Mouse (Mus musculus): ENCODE results near the gene 2010111I01Rik. TPM values are rescaled to one million over a fixed set of nuclear protein-coding genes. Genes with fewer than 3 reads are reported as not detected.

Gene 2010111I01Rik
- polyA plus RNA-seq, 1 experiment: 26.6 TPM

- Histone ChIP-seq H3K4me1 (ENCODE audit: control insufficient read depth, insufficient read depth, low read length) (peaks cover 3% of the 10 kb centered on the region; the same call in 1 of the 2 replicates), H3K27me3 (ENCODE audit: control insufficient read depth, insufficient read depth, low read length) (no peaks in the 10 kb centered on the region), H3K27ac (ENCODE audit: control insufficient read depth, insufficient read depth, low read depth, low read length) (peak overlapping the region; percentile 7; the same call in 1 of the 2 replicates), H3K36me3 (ENCODE audit: control insufficient read depth, insufficient read depth, low read length) (no peaks in the 10 kb centered on the region), H3K4me3 (ENCODE audit: control insufficient read depth, low read depth, low read length) (peak overlapping the region; percentile 31)
- TF ChIP-seq CTCF (IDR thresholded peaks at IDR 0.05; ENCODE audit: control insufficient read depth, insufficient read depth, insufficient replicate concordance, low read depth, low read length): no peak
- TF ChIP-seq POLR2A (IDR thresholded peaks at IDR 0.05; ENCODE audit: control insufficient read depth, low read depth, low read length): no peak
Observed at GRCm38 (mm10) chr13:63239301-63239804, 274.7 kb downstream of the 2010111I01Rik start.

- TF ChIP-seq POLR2A (IDR thresholded peaks at IDR 0.05; ENCODE audit: control insufficient read depth, low read depth, low read length) (peak; percentile 42; the same call in 1 of the 2 replicates), CTCF (IDR thresholded peaks at IDR 0.05; ENCODE audit: control insufficient read depth, insufficient read depth, insufficient replicate concordance, low read depth, low read length) (no peak)
- H3K36me3 ChIP-seq (ENCODE audit: control insufficient read depth, insufficient read depth, low read length): no peaks in the 10 kb centered on the region
- H3K27ac ChIP-seq (ENCODE audit: control insufficient read depth, insufficient read depth, low read depth, low read length): peak overlapping the region; percentile 79
- H3K4me1 ChIP-seq (ENCODE audit: control insufficient read depth, insufficient read depth, low read length): peaks cover 3% of the 10 kb centered on the region; the same call in 1 of the 2 replicates
- H3K27me3 ChIP-seq (ENCODE audit: control insufficient read depth, insufficient read depth, low read length): no peaks in the 10 kb centered on the region
- H3K4me3 ChIP-seq (ENCODE audit: control insufficient read depth, low read depth, low read length): peak overlapping the region; percentile 92
Observed at GRCm38 (mm10) chr13:63239877-63240671, 275.4 kb downstream of the 2010111I01Rik start.

GRCm38 (mm10) chr13:63240835-63241234 is 276.1 kb downstream of the 2010111I01Rik start:
- no peak overlapping the region for H3K27ac ChIP-seq (ENCODE audit: control insufficient read depth, insufficient read depth, low read depth, low read length)
- TF ChIP-seq POLR2A (IDR thresholded peaks at IDR 0.05; ENCODE audit: control insufficient read depth, low read depth, low read length): no peak
- no peak for TF ChIP-seq CTCF (IDR thresholded peaks at IDR 0.05; ENCODE audit: control insufficient read depth, insufficient read depth, insufficient replicate concordance, low read depth, low read length)
- H3K4me3 ChIP-seq (ENCODE audit: control insufficient read depth, low read depth, low read length): no peak overlapping the region
- peaks cover 3% of the 10 kb centered on the region; the same call in 1 of the 2 replicates for H3K4me1 ChIP-seq (ENCODE audit: control insufficient read depth, insufficient read depth, low read length)
- no peaks in the 10 kb centered on the region for H3K27me3 ChIP-seq (ENCODE audit: control insufficient read depth, insufficient read depth, low read length)
- H3K36me3 ChIP-seq (ENCODE audit: control insufficient read depth, insufficient read depth, low read length): no peaks in the 10 kb centered on the region

GRCm38 (mm10) chr13:63241665-63242064 is 277.0 kb downstream of the 2010111I01Rik start:
- Histone ChIP-seq H3K27ac (ENCODE audit: control insufficient read depth, insufficient read depth, low read depth, low read length) (no peak overlapping the region), H3K27me3 (ENCODE audit: control insufficient read depth, insufficient read depth, low read length) (no peaks in the 10 kb centered on the region), H3K4me1 (ENCODE audit: control insufficient read depth, insufficient read depth, low read length) (peaks cover 3% of the 10 kb centered on the region; the same call in 1 of the 2 replicates), H3K36me3 (ENCODE audit: control insufficient read depth, insufficient read depth, low read length) (no peaks in the 10 kb centered on the region), H3K4me3 (ENCODE audit: control insufficient read depth, low read depth, low read length) (no peak overlapping the region)
- TF ChIP-seq POLR2A (IDR thresholded peaks at IDR 0.05; ENCODE audit: control insufficient read depth, low read depth, low read length) (no peak), CTCF (IDR thresholded peaks at IDR 0.05; ENCODE audit: control insufficient read depth, insufficient read depth, insufficient replicate concordance, low read depth, low read length) (no peak)

- peaks cover 3% of the 10 kb centered on the region; the same call in 1 of the 2 replicates for H3K4me1 ChIP-seq (ENCODE audit: control insufficient read depth, insufficient read depth, low read length)
- no peaks in the 10 kb centered on the region for H3K27me3 ChIP-seq (ENCODE audit: control insufficient read depth, insufficient read depth, low read length)
- TF ChIP-seq CTCF (IDR thresholded peaks at IDR 0.05; ENCODE audit: control insufficient read depth, insufficient read depth, insufficient replicate concordance, low read depth, low read length) (no peak), POLR2A (IDR thresholded peaks at IDR 0.05; ENCODE audit: control insufficient read depth, low read depth, low read length) (no peak)
- H3K4me3 ChIP-seq (ENCODE audit: control insufficient read depth, low read depth, low read length): no peak overlapping the region
- no peaks in the 10 kb centered on the region for H3K36me3 ChIP-seq (ENCODE audit: control insufficient read depth, insufficient read depth, low read length)
- no peak overlapping the region for H3K27ac ChIP-seq (ENCODE audit: control insufficient read depth, insufficient read depth, low read depth, low read length)
Observed at GRCm38 (mm10) chr13:63242401-63243192, 277.9 kb downstream of the 2010111I01Rik start.

- Histone ChIP-seq H3K27me3 (ENCODE audit: control insufficient read depth, insufficient read depth, low read length) (no peaks in the 10 kb centered on the region), H3K4me3 (ENCODE audit: control insufficient read depth, low read depth, low read length) (no peak overlapping the region), H3K27ac (ENCODE audit: control insufficient read depth, insufficient read depth, low read depth, low read length) (no peak overlapping the region), H3K36me3 (ENCODE audit: control insufficient read depth, insufficient read depth, low read length) (no peaks in the 10 kb centered on the region), H3K4me1 (ENCODE audit: control insufficient read depth, insufficient read depth, low read length) (peaks cover 3% of the 10 kb centered on the region; the same call in 1 of the 2 replicates)
- TF ChIP-seq CTCF (IDR thresholded peaks at IDR 0.05; ENCODE audit: control insufficient read depth, insufficient read depth, insufficient replicate concordance, low read depth, low read length) (no peak), POLR2A (IDR thresholded peaks at IDR 0.05; ENCODE audit: control insufficient read depth, low read depth, low read length) (no peak)
Observed at GRCm38 (mm10) chr13:63243586-63243985, 278.9 kb downstream of the 2010111I01Rik start.

- TF ChIP-seq POLR2A (IDR thresholded peaks at IDR 0.05; ENCODE audit: control insufficient read depth, low read depth, low read length) (no peak), CTCF (IDR thresholded peaks at IDR 0.05; ENCODE audit: control insufficient read depth, insufficient read depth, insufficient replicate concordance, low read depth, low read length) (no peak)
- no peak overlapping the region for H3K27ac ChIP-seq (ENCODE audit: control insufficient read depth, insufficient read depth, low read depth, low read length)
- H3K36me3 ChIP-seq (ENCODE audit: control insufficient read depth, insufficient read depth, low read length): no peaks in the 10 kb centered on the region
- H3K4me1 ChIP-seq (ENCODE audit: control insufficient read depth, insufficient read depth, low read length): peaks cover 2% of the 10 kb centered on the region; the same call in 1 of the 2 replicates
- H3K4me3 ChIP-seq (ENCODE audit: control insufficient read depth, low read depth, low read length): no peak overlapping the region
- H3K27me3 ChIP-seq (ENCODE audit: control insufficient read depth, insufficient read depth, low read length): no peaks in the 10 kb centered on the region
Observed at GRCm38 (mm10) chr13:63244425-63244824, 279.7 kb downstream of the 2010111I01Rik start.
